Mouse (Mus musculus) lung, postnatal 36 days (tissue): ENCODE results near the gene L3mbtl2.
A peak's percentile ranks its signal among the peaks of the same experiment; 100 is the strongest.
"Not testable (repeated sequence)": the region's sequence is repeated elsewhere in the genome, so short reads cannot be mapped to it uniquely, and the experiment has no call there.

Source experiments
- DNase-seq: peaks from one replicate; pipeline ENCODE4 v3.0.0; 2022; ENCODE audit warnings: mixed read lengths

L3mbtl2 gene

GRCm38 (mm10) chr15:81663697-81664561 is at the start of gene L3mbtl2:
L3mbtl2 (plus strand) TSS chr15:81663889.
- DNase-seq = peak; percentile 95

GRCm38 (mm10) chr15:81649516-81650455 is 13.9 kb upstream of the L3mbtl2 start:
- no peak for DNase-seq

- DNase-seq = no peak
Observed at GRCm38 (mm10) chr15:81650636-81651035, 13.1 kb upstream of the L3mbtl2 start.

GRCm38 (mm10) chr15:81661701-81662100 is 2.0 kb upstream of the L3mbtl2 start:
- no peak for DNase-seq

- DNase-seq = no peak
Observed at GRCm38 (mm10) chr15:81663281-81663680, 408 bp upstream of the L3mbtl2 start.

- no peak for DNase-seq
Observed at GRCm38 (mm10) chr15:81666957-81667356, 3.3 kb downstream of the L3mbtl2 start.

GRCm38 (mm10) chr15:81670231-81670640 is 6.5 kb downstream of the L3mbtl2 start:
- DNase-seq = peak; percentile 54

GRCm38 (mm10) chr15:81676637-81677036 is 12.9 kb downstream of the L3mbtl2 start:
- no peak for DNase-seq

GRCm38 (mm10) chr15:81680301-81680805 is 16.7 kb downstream of the L3mbtl2 start:
- no peak for DNase-seq

GRCm38 (mm10) chr15:81693366-81693966 is 29.8 kb downstream of the L3mbtl2 start:
- DNase-seq = peak; percentile 20

GRCm38 (mm10) chr15:81693967-81694881 is 30.5 kb downstream of the L3mbtl2 start:
- DNase-seq = peak; percentile 85

- no peak for DNase-seq
Observed at GRCm38 (mm10) chr15:81694891-81695290, 31.2 kb downstream of the L3mbtl2 start.

- DNase-seq = no peak
Observed at GRCm38 (mm10) chr15:81697175-81697574, 33.5 kb downstream of the L3mbtl2 start, which contains the start of gene Chadl. Chadl (minus strand) TSS chr15:81697287.

- DNase-seq = peak; percentile 66
Observed at GRCm38 (mm10) chr15:81697847-81698246, 34.2 kb downstream of the L3mbtl2 start.

- DNase-seq = peak; percentile 40
Observed at GRCm38 (mm10) chr15:81698532-81698931, 34.8 kb downstream of the L3mbtl2 start.

- no peak for DNase-seq
Observed at GRCm38 (mm10) chr15:81700161-81700560, 36.5 kb downstream of the L3mbtl2 start.

GRCm38 (mm10) chr15:81700601-81701000 is 36.9 kb downstream of the L3mbtl2 start:
- DNase-seq = peak; percentile 27

- DNase-seq = not testable (repeated sequence)
Observed at GRCm38 (mm10) chr15:81701350-81701749, 37.7 kb downstream of the L3mbtl2 start.

GRCm38 (mm10) chr15:81702306-81703093 is 38.8 kb downstream of the L3mbtl2 start:
- DNase-seq = no peak

- no peak for DNase-seq
Observed at GRCm38 (mm10) chr15:81703094-81703489, 39.4 kb downstream of the L3mbtl2 start.

GRCm38 (mm10) chr15:81708991-81709390 is 45.3 kb downstream of the L3mbtl2 start:
- DNase-seq = no peak
